Mouse (Mus musculus): ENCODE measurements around the gene Plscr1. TPM values are rescaled to one million over a fixed set of nuclear protein-coding genes. Genes with fewer than 3 reads are reported as not detected.

Plscr1 gene
- 1 to 10 TPM in 1 of 4 experiments, under 1 TPM in 3; 0.56 to 1.1 (median 0.81) TPM for total RNA-seq (2022)

DNA sequence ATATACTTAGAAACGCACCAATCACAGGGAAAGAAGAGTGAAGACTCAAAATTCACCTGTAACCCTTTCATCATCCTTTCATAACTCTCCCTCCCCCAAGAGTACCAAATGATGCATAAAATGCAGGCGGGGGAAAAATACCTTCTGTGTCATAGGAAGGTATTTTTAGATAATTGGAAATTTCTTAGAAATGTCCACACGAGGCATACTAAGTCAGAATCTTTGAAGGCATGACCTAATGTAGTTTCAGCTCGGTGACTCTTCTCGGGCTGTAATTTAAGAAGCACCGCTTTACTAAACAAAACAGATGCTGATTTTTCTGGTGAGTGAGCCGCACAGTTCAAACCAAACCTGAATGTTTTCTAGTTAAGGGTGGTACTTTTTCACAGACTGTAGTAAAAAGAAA, at the start of gene Plscr1:
Plscr1 (plus strand) TSS at position 304 of the 406 bp plus-strand sequence.
- no peak for DNase-seq (ENCODE audit: low spot score in 2 of 2)

DNA sequence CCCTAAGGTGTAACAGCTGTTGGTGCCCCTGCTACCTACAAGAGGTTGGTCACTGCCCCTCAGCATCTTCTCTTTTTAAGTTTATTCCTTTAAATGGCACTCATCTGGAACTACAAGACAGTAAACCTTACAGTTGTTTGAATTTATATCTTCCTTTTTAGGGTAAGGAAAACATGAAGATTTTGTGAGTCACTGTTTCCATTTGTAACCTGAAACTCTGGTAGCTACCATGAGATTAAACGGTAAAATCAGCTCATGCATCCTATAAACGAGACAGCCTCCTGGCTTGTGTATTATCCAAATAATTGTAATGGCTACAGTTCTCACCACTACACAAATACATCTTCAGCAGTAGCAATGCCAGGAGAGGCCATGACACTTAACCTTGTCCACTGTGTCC, 45.2 kb upstream of the Plscr1 start:
- DNase-seq (ENCODE audit: low spot score in 2 of 2): no peak

GRCm38 (mm10) chr9:92207307-92207706, 42.2 kb upstream of the Plscr1 start:
- peak in 1 of 2 experiments; percentile 5 for DNase-seq (ENCODE audit: low spot score in 2 of 2)

GRCm38 (mm10) chr9:92207757-92208156, 41.8 kb upstream of the Plscr1 start:
- DNase-seq (ENCODE audit: low spot score in 2 of 2): no peak

GRCm38 (mm10) chr9:92209850-92210249, 39.7 kb upstream of the Plscr1 start:
- no peak for DNase-seq (ENCODE audit: low spot score in 2 of 2)

GRCm38 (mm10) chr9:92210386-92210967, 39.1 kb upstream of the Plscr1 start:
- DNase-seq (ENCODE audit: low spot score in 2 of 2): no peak

DNA sequence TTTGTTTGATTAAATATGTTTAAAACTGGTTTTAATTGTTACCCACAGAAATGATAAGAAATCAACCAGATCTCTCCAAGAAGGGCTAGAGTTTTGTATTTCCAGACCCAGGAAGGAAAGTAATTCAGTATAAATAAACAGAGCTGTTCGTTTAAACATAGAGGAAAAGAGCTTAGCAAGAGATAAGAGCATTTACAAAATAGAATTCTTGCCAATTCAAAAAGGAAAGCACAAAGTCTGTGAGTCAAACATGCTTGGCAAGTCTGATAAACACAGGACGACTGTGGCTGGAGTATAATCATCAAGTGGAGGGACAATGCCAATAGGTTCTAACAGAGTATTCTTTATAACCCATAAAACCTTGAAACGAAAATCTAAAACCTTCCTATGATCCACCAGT, 38.5 kb upstream of the Plscr1 start:
- no peak for DNase-seq (ENCODE audit: low spot score in 2 of 2)

DNA sequence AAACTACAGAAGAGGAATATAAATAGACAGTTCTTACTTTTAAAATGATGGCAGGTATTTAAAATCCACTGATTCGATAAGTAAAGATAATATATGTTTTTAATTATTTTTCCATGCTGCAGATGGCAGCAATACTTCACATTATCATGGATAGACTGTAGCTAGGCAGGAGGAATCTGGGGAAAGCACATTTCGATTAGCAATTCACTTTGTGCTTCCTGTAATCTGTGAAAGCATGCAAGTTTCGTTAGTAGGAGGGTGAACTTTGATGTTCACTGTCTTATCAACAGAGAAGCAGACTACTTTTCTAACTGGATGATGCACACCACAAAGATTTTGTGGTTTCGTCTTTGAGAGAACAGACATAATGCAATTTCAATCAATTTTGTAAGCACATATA, 32.1 kb upstream of the Plscr1 start:
- DNase-seq (ENCODE audit: low spot score in 2 of 2): no peak

GRCm38 (mm10) chr9:92217896-92218295, 31.7 kb upstream of the Plscr1 start:
- no peak for DNase-seq (ENCODE audit: low spot score in 2 of 2)

DNA sequence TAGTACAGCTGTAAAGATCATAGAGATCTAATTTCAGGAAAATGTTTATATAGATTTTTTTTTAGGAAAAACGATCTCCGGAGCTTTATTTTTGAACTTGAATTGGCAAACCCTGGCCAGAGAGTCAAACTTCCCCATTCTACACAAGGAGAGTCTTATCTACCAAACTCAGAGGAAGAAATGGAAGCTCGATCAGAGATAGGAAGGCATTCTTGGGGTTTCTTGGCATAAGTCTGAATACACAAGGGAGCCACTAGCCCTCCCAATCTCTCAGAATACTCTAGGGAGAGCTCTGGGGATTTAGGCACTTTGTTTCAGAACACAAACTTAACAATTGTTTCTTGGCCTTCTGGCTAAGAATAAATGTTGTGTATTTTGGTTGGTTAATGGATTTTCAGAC, 29.4 kb upstream of the Plscr1 start:
- no peak for DNase-seq (ENCODE audit: low spot score in 2 of 2)

DNA sequence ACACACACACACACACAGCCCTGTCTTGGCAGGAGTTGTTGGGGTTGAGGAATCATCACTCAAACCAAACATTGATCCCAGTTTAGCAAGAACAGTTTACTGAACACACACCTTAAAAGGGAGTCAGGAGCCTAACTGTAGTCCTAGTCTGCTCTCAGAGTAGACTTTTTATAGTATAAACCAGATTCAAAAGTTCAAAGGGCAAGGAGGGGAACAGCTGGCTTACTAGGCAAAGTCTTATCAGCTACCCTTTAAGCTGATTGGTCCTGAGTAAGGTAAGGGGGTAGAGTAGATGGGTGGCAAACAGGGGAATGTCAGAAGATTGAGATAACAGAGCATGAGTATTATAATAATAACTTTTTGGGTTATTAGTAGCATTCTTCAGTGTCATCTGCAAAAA, 28.1 kb upstream of the Plscr1 start:
- DNase-seq (ENCODE audit: low spot score in 2 of 2): no peak

DNA sequence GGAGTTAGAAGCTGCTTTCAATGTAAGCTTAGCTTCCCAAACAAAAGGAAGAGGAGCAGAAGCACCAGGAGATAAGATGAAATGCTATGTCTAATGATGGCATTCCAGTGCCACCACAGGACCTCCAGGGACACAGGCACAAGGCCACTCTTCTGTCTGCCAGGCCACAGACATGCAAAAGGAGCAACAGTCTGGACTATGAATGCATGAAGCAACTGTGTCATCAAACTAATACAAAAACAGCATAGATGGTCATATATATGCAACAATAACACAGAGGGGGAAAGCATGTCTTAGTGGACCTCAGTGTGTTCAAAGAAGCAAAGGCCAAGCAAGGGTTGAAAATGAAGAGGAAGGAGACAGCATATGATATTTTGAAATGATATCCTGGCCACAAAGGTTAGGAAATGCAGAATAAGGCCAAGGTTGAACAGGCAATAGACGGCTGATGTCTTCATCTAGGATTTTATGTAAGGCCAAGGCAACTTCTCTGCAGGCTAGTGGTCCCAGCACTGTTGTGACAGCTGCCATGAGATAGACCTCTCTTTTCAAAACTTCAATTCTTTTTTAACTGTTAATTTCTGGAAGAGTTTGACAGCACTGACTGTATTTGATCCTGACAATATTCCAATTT, 24.8 kb upstream of the Plscr1 start:
- DNase-seq (ENCODE audit: low spot score in 2 of 2): no peak

- no peak for DNase-seq (ENCODE audit: low spot score in 2 of 2)
Measured at GRCm38 (mm10) chr9:92226127-92226655, 23.4 kb upstream of the Plscr1 start.

GRCm38 (mm10) chr9:92226795-92227194, 22.8 kb upstream of the Plscr1 start:
- DNase-seq (ENCODE audit: low spot score in 2 of 2): no peak

DNA sequence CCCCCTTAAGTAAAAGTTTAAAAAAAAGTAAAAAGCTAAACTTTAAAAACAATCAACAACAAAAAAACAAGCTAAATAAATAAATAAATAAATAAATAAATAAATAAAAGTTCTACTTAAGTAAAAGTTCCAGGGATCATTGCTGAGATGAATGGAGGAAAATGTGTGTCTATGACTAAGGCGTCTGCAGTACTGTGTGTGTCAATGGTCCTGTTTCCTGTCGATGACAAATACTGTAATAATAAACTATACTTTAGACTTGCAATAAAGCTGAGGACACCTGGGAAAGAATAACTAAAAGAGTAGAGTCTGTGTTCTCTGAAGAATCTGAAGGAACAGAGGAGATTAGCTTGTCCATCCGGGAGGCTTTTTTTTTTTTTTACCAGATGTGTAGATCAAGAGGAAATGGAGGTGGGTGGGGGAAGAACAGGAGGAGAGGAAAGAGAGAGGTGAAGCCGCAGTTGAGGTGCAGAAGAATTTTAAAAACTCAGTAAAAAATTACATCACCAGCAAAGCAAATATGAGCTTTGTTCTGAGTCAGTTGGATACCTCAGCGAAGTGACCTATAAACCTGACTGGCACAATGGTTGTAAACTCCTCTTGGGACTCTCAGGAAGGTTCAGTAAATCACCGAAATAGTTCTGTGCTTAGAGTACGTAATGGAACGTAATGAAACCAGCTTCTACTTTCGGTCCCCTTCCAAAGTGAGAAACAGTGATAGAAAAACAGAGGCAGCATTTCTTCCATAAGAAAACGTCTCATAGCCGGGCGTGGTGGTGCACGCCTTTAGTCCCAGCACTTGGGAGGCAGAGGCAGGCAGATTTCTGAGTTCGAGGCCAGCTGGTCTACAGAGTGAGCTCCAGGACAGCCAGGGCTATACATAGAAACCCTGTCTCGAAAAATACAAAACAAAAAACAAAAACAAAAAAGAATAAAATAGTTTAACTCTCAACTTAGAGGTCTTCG, 20.4 kb upstream of the Plscr1 start:
- DNase-seq (ENCODE audit: low spot score in 2 of 2): no peak

GRCm38 (mm10) chr9:92229833-92230205, 19.7 kb upstream of the Plscr1 start:
- no peak for DNase-seq (ENCODE audit: low spot score in 2 of 2)

GRCm38 (mm10) chr9:92234901-92235458, 14.6 kb upstream of the Plscr1 start:
- no peak for DNase-seq (ENCODE audit: low spot score in 2 of 2)

DNA sequence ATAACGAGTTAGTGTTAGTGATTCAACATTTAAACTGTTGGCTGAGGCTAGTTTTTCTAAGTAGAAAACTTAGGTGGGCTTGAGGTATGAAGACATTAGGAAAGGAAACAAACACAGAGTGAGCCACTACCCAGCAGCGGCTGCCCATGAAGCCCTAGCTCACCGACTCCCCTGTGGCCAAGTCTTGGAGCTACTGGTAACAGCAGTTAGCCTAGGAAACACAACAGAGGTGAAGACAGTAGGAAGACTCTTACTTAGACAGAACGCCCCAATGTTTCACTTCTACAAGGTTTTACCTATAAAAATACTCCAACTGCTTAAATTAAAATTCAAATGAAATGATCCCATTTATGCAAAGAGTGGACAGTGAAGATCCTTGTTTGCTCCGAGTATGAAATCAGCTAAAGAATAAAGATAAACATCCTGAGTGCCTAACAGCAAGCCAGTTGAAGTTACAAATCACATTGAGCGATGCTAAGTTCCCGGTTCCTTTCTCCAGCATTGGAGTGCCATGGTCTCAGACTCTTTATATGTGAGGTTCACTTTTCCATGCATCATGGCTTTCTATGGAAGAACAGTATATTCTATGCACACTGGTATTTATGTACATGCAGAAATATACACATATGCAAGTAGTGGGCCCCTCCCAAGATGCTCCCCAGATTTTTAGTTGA, 640 bp upstream of the Plscr1 start:
- no peak for DNase-seq (ENCODE audit: low spot score in 2 of 2)

DNA sequence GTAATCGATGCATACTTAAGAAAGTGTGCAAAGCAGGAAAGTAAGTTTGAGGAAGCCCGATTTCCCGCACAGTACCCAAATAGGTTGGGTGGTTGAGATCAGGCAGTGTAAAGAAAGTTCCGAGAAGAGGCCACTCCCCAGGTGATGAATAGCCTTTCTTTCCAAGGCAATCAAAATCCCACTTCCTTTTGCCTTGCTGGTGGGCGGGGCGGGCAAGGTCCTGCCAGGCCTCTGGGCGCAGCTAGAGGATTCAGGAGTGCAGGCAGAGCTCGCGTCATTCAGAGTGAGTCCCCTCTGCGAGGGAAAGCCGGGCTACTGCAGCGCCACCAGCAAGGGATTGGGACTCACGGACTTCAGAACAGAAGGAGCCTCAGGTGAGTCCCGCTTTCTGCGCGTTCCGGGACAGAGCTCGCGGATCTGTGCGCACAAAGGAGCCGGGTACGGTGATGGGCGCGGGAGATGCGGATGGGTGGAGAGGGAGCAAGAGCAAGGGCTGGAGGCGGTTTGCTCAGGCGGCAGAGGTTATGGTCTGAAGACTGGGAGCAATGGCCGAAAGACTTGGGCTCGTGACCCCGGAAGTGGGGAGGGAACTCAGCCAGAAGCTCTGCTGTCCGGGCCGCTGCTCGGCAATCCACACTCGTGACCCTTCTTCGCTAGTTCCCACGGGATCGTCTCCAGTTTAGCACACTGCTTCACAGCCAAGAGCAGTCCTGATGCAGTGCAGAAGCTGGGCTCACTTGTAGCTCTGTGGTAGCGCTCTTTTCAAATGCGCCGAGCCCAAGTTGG, 630 bp downstream of the Plscr1 start:
- DNase-seq (ENCODE audit: low spot score in 2 of 2): peak; percentile 63 to 70

- DNase-seq (ENCODE audit: low spot score in 2 of 2): no peak
Measured at GRCm38 (mm10) chr9:92252718-92253117, 3.2 kb downstream of the Plscr1 start.
